Mouse (Mus musculus) small intestine, adult 2 months (tissue): ENCODE data around the gene Cog4.
"Not testable (repeated sequence)": the region's sequence is repeated elsewhere in the genome, so short reads cannot be mapped to it uniquely, and the experiment has no call there.

ENCODE experiments used
- CTCF ChIP-seq: fragments of 200-500 bp; IDR thresholded peaks from 2 replicates; pipeline ENCODE4 v1.5.1; 2012; ENCODE audit warnings: low read depth, mild to moderate bottlenecking, control low read depth, inconsistent platforms, low read length, moderate library complexity, mixed read lengths; ENCODE audit not compliant: insufficient replicate concordance, insufficient read length; ENCODE audit errors: extremely low read depth
- POLR2A ChIP-seq: fragments of 200-500 bp; IDR thresholded peaks from 2 replicates; pipeline ENCODE4 v1.6.1; 2012; ENCODE audit warnings: low read depth, mild to moderate bottlenecking, control low read depth, inconsistent platforms, low read length, moderate library complexity

- TF ChIP-seq CTCF, POLR2A: not testable (repeated sequence)
Observed at GRCm38 (mm10) chr8:110861347-110862025, 15.1 kb downstream of the Cog4 start.
